Comparison of ENCODE assay signal across 8 mouse cellular contexts in the genomic region with DNA sequence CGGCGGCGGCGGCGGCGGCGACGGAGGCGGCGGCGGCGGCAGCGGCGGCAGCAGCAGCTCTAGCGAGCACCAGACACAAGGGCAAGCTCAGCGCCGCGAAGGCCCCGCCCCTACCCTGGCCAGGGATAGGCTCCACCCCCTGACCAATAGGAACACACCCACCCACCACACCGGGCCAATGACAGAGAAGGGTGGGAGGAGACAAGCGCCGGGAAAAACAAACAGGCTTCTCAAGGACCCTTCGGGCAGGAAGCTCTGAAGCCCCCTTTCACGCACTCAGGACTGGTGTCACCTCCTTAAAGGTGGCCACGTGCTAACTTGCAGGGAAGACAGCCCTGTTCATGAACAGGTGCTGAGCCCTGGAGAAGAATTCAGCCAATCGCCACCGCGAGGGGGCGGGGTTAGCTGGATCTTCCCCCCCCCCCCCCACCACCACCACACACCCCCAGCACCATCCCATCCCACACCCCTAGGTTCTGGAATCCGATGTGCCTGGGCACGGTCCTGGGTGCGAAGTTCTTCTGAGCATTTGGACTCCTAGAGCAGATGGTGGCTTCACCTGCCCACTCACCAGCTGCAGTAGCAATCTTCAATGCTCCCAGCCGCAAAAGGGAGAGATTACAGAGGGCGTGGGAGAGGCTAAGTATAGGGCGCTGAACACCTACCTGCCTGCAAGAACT. TPM values are rescaled to one million over a fixed set of nuclear protein-coding genes. Genes with fewer than 3 reads are reported as not detected.
DNase-seq lines count a peak whose midpoint lies in the region; ATAC-seq lines count a peak whose summit lies in the region.

A gene (minus strand): TSS at position 83 of the 680 bp plus-strand sequence.

- H3K36me3 ChIP-seq in embryonic facial prominence, embryonic 10.5 days (replicated peaks), result no peaks in the 10 kb centered on the region
- no peaks in the 10 kb centered on the region for H3K36me3 ChIP-seq in intestine, embryonic 14.5 days (ENCODE audit: control insufficient read depth, insufficient read depth, low read length)

- DNase-seq in adrenal gland, postnatal 4 days (ENCODE audit: low spot score in 2 of 2), result peak; percentile 73 to 78
- peak; percentile 96 for DNase-seq in embryonic facial prominence, embryonic 10.5 days (ENCODE audit: low spot score)
- peak; percentile 84 to 89 for DNase-seq in gastrocnemius, postnatal 4 days (ENCODE audit: low spot score in 2 of 2)
- DNase-seq in intestine, embryonic 14.5 days (ENCODE audit: low spot score), result peak; percentile 92
- peak; percentile 93 to 97 for DNase-seq in left cerebral cortex, postnatal 14 days (ENCODE audit: low spot score in 2 of 2)
- DNase-seq in right cerebral cortex, postnatal 25 days, result peak; percentile 93
- DNase-seq in urinary bladder, postnatal 4 days (ENCODE audit: low spot score in 2 of 2), result peak; percentile 83 to 85

- ATAC-seq in intestine, embryonic 14.5 days (replicated peaks; ENCODE audit: low FRiP score, low TSS enrichment, low read depth), result peak; percentile 100
- peak; percentile 100 for ATAC-seq in megakaryocyte-erythroid progenitor cell, adult 5-6 weeks (replicated peaks; ENCODE audit: low FRiP score, low TSS enrichment, poor library complexity, severe bottlenecking)

- H3K9ac ChIP-seq in intestine, embryonic 14.5 days (ENCODE audit: low read length), result peak within 1 kb of the TSS; percentile 37; the same call in 1 of the 2 replicates

- peaks cover 16% of the 10 kb centered on the region for H3K4me1 ChIP-seq in embryonic facial prominence, embryonic 10.5 days
- H3K4me1 ChIP-seq in intestine, embryonic 14.5 days (replicated peaks; ENCODE audit: control insufficient read depth, insufficient read depth, low read length), result no peaks in the 10 kb centered on the region; the same call in 1 of the 2 replicates

- H3K4me3 ChIP-seq in embryonic facial prominence, embryonic 10.5 days, result peak within 1 kb of the TSS; percentile 74
- peak within 1 kb of the TSS; percentile 67 for H3K4me3 ChIP-seq in intestine, embryonic 14.5 days (ENCODE audit: low read depth, low read length)

- H3K27ac ChIP-seq in embryonic facial prominence, embryonic 10.5 days (replicated peaks), result peak within 1 kb of the TSS; percentile 71
- H3K27ac ChIP-seq in intestine, embryonic 14.5 days (ENCODE audit: low read depth), result no peak within 1 kb of the TSS

- peaks cover 3% of the 10 kb centered on the region; the same call in 1 of the 2 replicates for H3K9me3 ChIP-seq in embryonic facial prominence, embryonic 10.5 days
- H3K9me3 ChIP-seq in intestine, embryonic 14.5 days (ENCODE audit: control insufficient read depth, low read length), result 0 out of 2 replicates have a peak, but pooled peaks cover 9% of the 10 kb centered on the region

- H3K4me2 ChIP-seq in intestine, embryonic 14.5 days (ENCODE audit: low read length), result peak within 1 kb of the TSS; percentile 96

- under 1% methylated on average over 35 of the region's 35 CpGs for WGBS in embryonic facial prominence, embryonic 10.5 days
- 1% methylated on average over 34 of the region's 35 CpGs for WGBS in intestine, embryonic 14.5 days

- peaks cover 39% of the 10 kb centered on the region for H3K27me3 ChIP-seq in embryonic facial prominence, embryonic 10.5 days (replicated peaks; ENCODE audit: low read depth, poor library complexity, severe bottlenecking)
- H3K27me3 ChIP-seq in intestine, embryonic 14.5 days (replicated peaks; ENCODE audit: control insufficient read depth, insufficient read depth, low read length), result peaks cover 22% of the 10 kb centered on the region

- intact Hi-C loops in left cerebral cortex, postnatal 14 days (cut with DNase I), result loop anchor here (10.0 kb wide), 1 partner anchor 1044 kb away; no protein-coding TSS in a partner anchor

RNA-seq across cellular contexts. Expression of the gene that starts here (rescaled TPM):
- total RNA-seq in adrenal gland, postnatal 4 days (2021), result 1 to 10 TPM; 1.5 to 2.2 TPM
- 1.2 and 1.5 TPM in 2 replicates for polyA plus RNA-seq in embryonic facial prominence, embryonic 10.5 days (2016; fragmentation: Nextera tagmentation; extraction: Ambion mirVana)
- under 1 TPM; 0.39 to 0.60 TPM for total RNA-seq in gastrocnemius, postnatal 4 days (2021)
- 0.66 and 0.91 TPM in 2 replicates for polyA plus RNA-seq in intestine, embryonic 14.5 days (2014; fragmentation: Nextera tagmentation; extraction: Ambion mirVana)
- 100 to 1,000 TPM; 306 to 358 TPM for total RNA-seq in left cerebral cortex, postnatal 14 days (2021)
- total RNA-seq in megakaryocyte-erythroid progenitor cell, adult 5-6 weeks (2014; fragmentation: Nextera tagmentation), result not detected in 2 replicates
- total RNA-seq in megakaryocyte-erythroid progenitor cell, adult 5-6 weeks (2017), result not detected in 2 replicates

Comparison
In these comparisons a context has a peak if more than half of its experiments do, and no peak if none do; other contexts are left out.
1. RNA of the gene that starts here (total RNA-seq): 306 to 358 TPM in left cerebral cortex, postnatal 14 days; 1.5 to 2.2 TPM in adrenal gland, postnatal 4 days, 0.39 to 0.60 TPM in gastrocnemius, postnatal 4 days and not detected in megakaryocyte-erythroid progenitor cell, adult 5-6 weeks; every median in the first group is over 10 times any median in the second.
2. Peak in DNase-seq in gastrocnemius, postnatal 4 days; RNA of the gene not detected or under 1 TPM.
3. Peak in DNase-seq, ATAC-seq, H3K4me3 ChIP-seq, H3K9ac ChIP-seq and H3K4me2 ChIP-seq in intestine, embryonic 14.5 days; RNA of the gene not detected or under 1 TPM.
4. Peak in ATAC-seq in megakaryocyte-erythroid progenitor cell, adult 5-6 weeks; RNA of the gene not detected or under 1 TPM.
5. Peak in every context shown above with its lines, with median percentiles within 50 percentile points of each other: DNase-seq.